Mouse (Mus musculus): Measurements from ENCODE around the gene Tbc1d7.

DNA sequence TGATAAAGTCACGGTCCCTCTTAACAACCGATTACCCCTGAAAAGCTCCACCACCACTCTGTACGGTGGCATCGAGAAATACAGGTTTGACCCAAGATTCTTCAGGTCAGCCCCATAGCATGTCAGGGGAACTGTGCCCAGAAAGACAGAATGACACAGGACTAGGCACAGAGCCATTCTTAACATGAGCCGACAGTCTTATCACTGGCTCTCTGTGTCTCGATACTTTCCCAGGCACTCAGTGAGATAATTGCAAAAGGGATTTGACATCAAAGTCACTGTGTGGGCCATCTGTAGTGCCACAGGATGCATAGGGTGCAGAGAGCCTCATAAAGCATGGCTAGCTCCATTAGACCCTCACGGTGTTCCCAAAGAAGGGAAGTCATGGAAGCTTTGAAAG, 37.9 kb downstream of the Tbc1d7 start:
- TF ChIP-seq CTCF (IDR thresholded peaks at IDR 0.05; ENCODE audit: extremely low read depth, insufficient read length, insufficient replicate concordance, low read depth, low read length), result no peak
- no peak for TF ChIP-seq POLR2A (IDR thresholded peaks at IDR 0.05; ENCODE audit: low read depth, low read length)

Data from small intestine, adult 2 months (tissue).